Mouse (Mus musculus) heart, postnatal 14 days (tissue): Measurements from ENCODE around the gene Hsd17b2. TPM values are rescaled to one million over a fixed set of nuclear protein-coding genes. Genes with fewer than 3 reads are reported as not detected.
A peak's percentile ranks its signal among the peaks of the same experiment; 100 is the strongest.

Source experiments
- DNase-seq, 2 experiments: peaks; one replicate each; pipeline ENCODE4 v3.0.0; 2021 to 2022
- intact Hi-C: fragments of 180-260 bp; cut with DNase I; formaldehyde crosslinking; loops from one replicate; pipeline ENCODE4 v1.15.1; 2025
- total RNA-seq, 2 experiments: library from RNA; stranded (reverse); gene quantifications; 2 replicates each; pipeline ENCODE4 v1.2.3; 2021

The Hsd17b2 gene
- total RNA-seq, 2 experiments from 2014 or later = not detected

- intact Hi-C loops = loop anchor here (10.0 kb wide), 1 partner anchor 504 kb away; no protein-coding TSS in a partner anchor
- no peak for DNase-seq
Measured at GRCm38 (mm10) chr8:117771115-117771836, 69.6 kb downstream of the Hsd17b2 start.

DNA sequence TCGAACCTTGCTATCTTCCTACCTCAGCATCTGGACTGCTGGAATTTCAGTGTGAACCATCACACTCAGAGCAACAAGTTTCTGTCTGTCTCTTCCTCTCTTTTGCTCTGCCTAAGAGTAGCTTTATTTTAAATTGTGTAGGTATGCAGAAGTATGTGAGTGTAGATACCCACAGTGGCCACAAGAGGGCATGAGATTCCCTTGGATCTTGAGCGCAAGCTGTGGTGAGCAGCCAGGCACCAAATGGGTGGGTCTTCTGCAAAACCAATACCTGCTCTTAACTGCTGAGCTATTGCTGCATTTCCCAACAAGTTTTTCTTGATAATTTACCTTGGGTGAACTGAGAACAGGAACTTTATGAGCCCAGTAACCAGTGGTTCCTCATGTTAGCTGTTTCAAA is 70.4 kb downstream of the Hsd17b2 start:
- peak; percentile 13 to 39 for DNase-seq
- intact Hi-C loops = loop anchor here (2.0 to 10.0 kb wide), 2 partner anchors 91 to 503 kb away; no protein-coding TSS in a partner anchor

DNA sequence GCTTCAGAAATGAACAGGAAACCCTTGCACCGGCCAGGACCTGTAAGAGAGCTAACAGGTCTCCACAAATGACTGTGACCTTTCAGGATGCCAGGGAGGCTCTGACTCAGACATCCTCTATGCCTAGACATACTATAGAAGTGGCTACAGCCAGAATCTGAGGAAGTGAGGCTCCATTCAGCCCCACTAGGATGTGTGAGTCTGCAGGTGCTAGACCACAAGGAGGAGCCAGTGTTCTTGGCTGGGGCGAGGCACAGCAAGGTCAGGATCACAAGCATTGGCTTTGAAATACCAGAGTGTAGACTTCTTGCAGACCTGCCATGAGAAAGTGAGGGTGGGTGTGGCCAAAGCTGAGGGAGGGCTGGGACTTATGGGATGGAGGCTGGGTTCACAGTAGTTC is 70.9 kb downstream of the Hsd17b2 start:
- intact Hi-C loops = loop anchor here (2.0 to 10.0 kb wide), 2 partner anchors 90 to 502 kb away; no protein-coding TSS in a partner anchor
- no peak for DNase-seq

- intact Hi-C loops = loop anchor here (10.0 kb wide), 1 partner anchor 499 kb away; no protein-coding TSS in a partner anchor
- no peak for DNase-seq
Measured at GRCm38 (mm10) chr8:117775626-117776025, 73.9 kb downstream of the Hsd17b2 start.

DNA sequence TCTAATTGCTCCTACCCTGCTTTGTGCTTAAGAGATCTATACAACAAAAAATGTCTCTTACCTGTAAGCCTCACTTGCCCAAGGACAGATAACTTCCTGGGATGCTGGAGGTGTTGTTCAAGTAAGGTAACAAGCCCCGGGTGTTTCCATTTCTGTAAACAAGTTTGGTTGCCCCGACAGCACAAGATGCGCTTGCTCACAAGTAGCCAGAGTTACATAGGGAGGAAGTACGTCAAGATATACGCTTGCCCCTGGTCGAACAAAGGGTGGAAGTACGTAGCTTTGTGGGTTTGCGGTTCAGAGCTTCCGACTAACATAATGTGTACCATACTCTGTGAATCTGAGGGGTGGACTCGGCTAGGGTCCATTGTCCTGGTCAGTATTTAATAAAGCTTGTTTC is 74.4 kb downstream of the Hsd17b2 start:
- intact Hi-C loops = loop anchor here (10.0 kb wide), 1 partner anchor 499 kb away; no protein-coding TSS in a partner anchor
- DNase-seq = no peak

DNA sequence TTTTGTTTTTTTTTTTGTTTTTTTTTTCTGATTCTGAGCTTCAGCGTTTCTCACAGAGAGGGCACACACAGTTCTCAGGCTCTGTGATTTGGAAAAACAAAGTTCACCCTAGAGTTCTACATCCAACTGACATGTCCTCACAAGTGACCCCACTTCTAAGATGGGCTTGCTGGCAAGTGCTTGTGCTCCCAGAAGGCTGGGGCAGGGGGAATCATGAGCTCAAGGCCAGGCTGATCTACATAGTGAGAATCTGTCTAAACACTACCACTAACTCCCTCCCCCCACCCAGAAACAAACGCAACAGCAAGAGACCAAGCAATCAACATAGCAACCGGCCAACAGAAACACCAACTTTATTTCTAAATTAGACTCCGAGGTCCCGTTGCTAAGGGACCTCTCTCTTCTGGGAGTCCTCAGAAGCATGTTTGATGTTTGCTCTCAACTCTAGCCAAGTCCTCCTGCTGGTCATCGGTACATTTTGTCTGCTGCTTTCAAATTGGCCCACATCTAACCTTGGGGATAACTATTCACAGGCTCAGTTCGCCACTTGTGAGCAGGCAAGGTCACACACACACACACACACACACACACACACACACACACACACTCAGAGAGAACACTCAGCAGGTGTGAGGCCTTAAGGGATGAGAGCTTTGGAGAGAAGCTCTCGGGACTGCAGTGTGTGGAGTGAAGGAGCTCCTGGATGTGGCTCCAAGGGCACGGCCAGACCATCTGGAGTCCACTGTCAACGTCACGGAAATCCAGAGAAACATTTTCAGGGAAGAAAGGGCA is 77.0 kb downstream of the Hsd17b2 start:
- DNase-seq = no peak
- intact Hi-C loops = loop anchor here (10.0 kb wide), 1 partner anchor 496 kb away; no protein-coding TSS in a partner anchor

- no peak for DNase-seq
- intact Hi-C loops = loop anchor here (10.0 kb wide), 1 partner anchor 495 kb away; no protein-coding TSS in a partner anchor
Measured at GRCm38 (mm10) chr8:117779344-117779743, 77.6 kb downstream of the Hsd17b2 start.

DNA sequence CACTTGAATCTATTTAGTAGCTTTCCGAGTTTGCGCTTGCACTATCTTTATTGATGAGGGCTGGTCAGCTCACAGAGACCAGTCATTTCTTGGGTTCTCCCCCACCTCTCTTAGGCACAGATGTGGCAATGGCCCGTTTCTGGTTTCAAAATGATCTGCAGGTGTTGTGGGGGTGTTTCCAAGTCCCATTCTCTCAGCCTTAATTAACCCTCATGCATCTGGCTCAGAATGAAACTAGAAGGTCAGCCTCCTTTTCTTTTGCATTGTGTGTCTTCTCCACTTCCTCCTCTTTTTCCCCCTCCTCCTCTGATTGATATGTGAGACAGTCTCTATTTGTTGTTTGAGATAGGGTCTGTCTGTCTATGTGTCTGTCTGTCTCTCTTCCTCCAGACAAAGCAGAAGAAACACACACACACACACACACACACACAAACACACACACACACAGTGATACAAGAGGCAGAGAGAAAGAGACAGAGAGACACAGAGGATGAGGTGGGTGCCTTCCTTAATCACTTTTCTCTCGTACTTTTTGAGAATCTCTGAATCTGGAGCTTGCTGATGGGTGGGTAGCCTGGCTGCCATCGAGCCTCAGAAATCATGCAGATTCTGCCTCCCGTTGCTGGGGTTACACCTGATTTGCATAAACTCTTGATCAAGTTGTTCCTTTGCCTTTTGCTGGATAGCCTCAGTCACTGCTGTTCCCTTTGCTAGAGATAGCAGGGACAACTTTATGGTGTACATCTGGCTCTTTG is 79.8 kb downstream of the Hsd17b2 start:
- DNase-seq = no peak
- intact Hi-C loops = no loop called here

DNA sequence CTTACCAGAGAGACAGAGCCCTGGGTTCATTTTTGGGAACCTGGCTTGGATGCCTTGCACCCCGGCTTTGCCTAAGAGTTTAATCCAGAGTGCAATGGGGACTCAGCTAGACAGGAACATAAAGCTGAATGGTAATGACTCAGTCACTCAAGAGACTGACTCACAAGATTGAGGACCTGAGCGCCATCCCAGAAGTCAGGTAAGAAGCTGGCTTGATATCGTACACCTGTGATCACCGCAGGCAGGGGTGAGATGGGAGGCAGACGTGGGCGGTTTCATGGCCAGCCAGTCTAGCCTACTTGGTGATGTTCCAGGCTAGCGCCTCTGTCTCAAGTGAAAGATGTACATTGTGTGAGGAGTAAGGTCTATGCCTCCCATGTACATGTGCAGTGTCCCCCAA is 81.3 kb downstream of the Hsd17b2 start:
- intact Hi-C loops = no loop called here
- DNase-seq = no peak

DNA sequence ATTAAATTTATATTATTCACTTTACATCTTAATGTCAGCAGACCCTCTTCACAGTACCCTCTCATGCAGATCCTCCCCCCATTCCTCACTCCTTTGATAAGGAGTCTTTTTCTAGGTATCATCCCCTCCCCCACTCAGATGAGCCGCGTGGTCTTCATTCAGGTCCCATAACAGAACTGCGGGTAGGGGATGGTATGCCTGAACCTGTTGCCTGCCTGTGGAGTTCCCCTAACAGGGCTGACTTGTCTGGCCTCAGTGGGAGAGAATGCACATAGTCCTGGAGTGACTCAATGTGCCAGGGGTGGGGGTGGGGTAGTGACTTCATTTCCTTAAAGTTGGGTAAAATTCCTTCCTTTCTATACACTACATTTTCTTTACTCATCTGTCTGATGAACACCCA is 84.7 kb downstream of the Hsd17b2 start:
- intact Hi-C loops = no loop called here
- no peak for DNase-seq

DNA sequence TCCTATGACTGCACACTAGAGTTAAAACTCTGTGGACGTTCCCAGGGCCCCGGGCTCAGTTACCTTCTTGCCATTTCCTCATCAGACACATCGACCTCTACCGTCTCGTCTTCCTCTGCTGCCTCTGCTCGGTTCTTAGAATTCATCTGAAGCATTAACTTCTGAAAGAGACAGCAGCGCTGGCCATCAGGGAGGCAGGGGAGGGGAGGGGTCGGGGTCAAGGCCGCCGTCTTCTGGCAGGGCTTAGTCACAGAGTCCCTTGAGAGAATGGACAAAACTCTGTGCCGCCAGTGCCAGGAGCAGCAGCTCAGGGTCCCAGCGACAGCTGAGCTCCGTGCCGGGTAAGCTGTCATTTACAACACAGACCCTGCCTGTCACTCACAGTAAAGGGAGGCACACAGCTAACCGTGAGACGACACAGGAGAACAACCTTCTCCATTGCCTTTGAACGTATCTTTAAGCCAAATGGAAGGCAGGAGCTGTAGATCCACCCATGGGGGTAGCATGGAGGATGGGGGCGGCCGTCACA is 91.0 kb downstream of the Hsd17b2 start:
- DNase-seq = no peak
- intact Hi-C loops = no loop called here

DNA sequence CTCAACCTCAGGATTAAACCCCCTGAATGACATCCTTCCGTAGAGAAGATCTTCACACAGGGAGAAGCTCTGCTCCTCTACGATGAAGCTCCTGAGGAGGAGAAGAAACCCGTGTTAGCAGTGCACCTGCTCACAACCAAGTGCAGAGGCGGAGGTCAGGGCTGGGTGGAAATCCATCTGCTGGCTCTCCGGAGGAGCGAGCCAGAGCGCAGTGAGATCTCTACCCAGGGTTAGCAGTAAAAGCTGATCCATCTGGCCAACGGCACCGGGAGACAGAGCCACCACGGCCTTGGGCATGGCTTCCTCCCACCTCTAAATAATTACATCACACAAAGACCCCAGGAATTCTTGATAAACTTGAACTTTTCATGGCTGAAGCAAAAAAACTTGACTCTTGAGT is 92.9 kb downstream of the Hsd17b2 start:
- intact Hi-C loops = no loop called here

DNA sequence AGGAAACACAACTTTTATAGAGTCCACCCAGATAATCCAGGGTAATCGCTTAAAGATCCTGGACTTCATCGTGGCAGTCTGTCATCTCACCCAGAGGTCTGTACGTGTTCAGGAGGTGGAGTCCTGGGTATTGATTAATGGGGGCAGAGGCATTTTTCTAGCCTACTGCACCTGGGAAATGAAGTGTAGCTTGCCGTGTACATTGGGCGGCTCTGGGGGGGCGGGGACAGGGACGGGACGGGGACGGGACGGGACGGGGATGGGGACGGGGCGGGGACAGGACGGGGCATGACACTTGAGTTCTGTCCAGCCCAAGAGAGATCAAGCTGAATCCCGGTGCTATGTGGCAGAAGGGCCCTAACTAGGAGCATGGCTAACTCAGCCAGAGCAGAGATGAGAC is 94.8 kb downstream of the Hsd17b2 start:
- intact Hi-C loops = no loop called here
- no peak for DNase-seq

More for the DNA sequence above, 92.9 kb downstream of the Hsd17b2 start:
- DNase-seq = no peak

GRCm38 (mm10) chr8:117798066-117798465 is 96.4 kb downstream of the Hsd17b2 start:
- intact Hi-C loops = no loop called here
- no peak for DNase-seq

- intact Hi-C loops = no loop called here
- DNase-seq = peak; percentile 98
Measured at GRCm38 (mm10) chr8:117801443-117802298, 100.0 kb downstream of the Hsd17b2 start, which contains the start of gene Mphosph6. Gene Mphosph6 (minus strand): TSS chr8:117801943.

GRCm38 (mm10) chr8:117802299-117802689 is 100.6 kb downstream of the Hsd17b2 start:
- intact Hi-C loops = no loop called here
- DNase-seq = no peak

- intact Hi-C loops = no loop called here
Measured at GRCm38 (mm10) chr8:117805419-117805818, 103.7 kb downstream of the Hsd17b2 start.

More at GRCm38 (mm10) chr8:117805419-117805818, 103.7 kb downstream of the Hsd17b2 start:
- no peak for DNase-seq
